Mouse (Mus musculus): ENCODE measurements around the gene Lrig2.

Gene Lrig2

GRCm38 (mm10) chr3:104372374-104372773, 139.3 kb downstream of the Lrig2 start:
- no peak for DNase-seq (ENCODE audit: low spot score)

- no peak for DNase-seq (ENCODE audit: low spot score)
Observed at GRCm38 (mm10) chr3:104367912-104368311, 143.8 kb downstream of the Lrig2 start.

GRCm38 (mm10) chr3:104361814-104362213, 149.9 kb downstream of the Lrig2 start:
- no peak for DNase-seq (ENCODE audit: low spot score)

GRCm38 (mm10) chr3:104360325-104360724, 151.4 kb downstream of the Lrig2 start:
- DNase-seq (ENCODE audit: low spot score), result no peak

GRCm38 (mm10) chr3:104359225-104360135, 152.2 kb downstream of the Lrig2 start:
- no peak for DNase-seq (ENCODE audit: low spot score)

- no peak for DNase-seq (ENCODE audit: low spot score)
Observed at GRCm38 (mm10) chr3:104358747-104359146, 153.0 kb downstream of the Lrig2 start.

- no peak for DNase-seq (ENCODE audit: low spot score)
Observed at GRCm38 (mm10) chr3:104356106-104356505, 155.6 kb downstream of the Lrig2 start.

GRCm38 (mm10) chr3:104353884-104354283, 157.8 kb downstream of the Lrig2 start:
- no peak for DNase-seq (ENCODE audit: low spot score)

GRCm38 (mm10) chr3:104352358-104353060, 159.2 kb downstream of the Lrig2 start:
- DNase-seq (ENCODE audit: low spot score), result no peak

GRCm38 (mm10) chr3:104350253-104350945, 161.3 kb downstream of the Lrig2 start:
- no peak for DNase-seq (ENCODE audit: low spot score)

GRCm38 (mm10) chr3:104349847-104350228, 161.9 kb downstream of the Lrig2 start:
- DNase-seq (ENCODE audit: low spot score), result no peak

GRCm38 (mm10) chr3:104349203-104349846, 162.4 kb downstream of the Lrig2 start:
- no peak for DNase-seq (ENCODE audit: low spot score)

Measured in MN1 (cell line).